Mouse (Mus musculus) liver, embryonic 12.5 days (tissue): ENCODE results near the gene Flnb. TPM values are rescaled to one million over a fixed set of nuclear protein-coding genes. Genes with fewer than 3 reads are reported as not detected.

Source experiments
- ATAC-seq: fragments of 200-750 bp; cut with Nextera tagmentation; 2 replicates; pipeline ENCODE4 v1.8.0; 2017; ENCODE audit warnings: moderate number of reproducible peaks, mild to moderate bottlenecking, moderate library complexity
- H3K27ac ChIP-seq: fragments of 300-500 bp; sonication (generic); 2 replicates; pipeline ENCODE4 v1.5.1; 2016; ENCODE audit warnings: mild to moderate bottlenecking
- H3K27me3 ChIP-seq: fragments of 300-500 bp; sonication (generic); replicated peaks from 2 replicates; pipeline ENCODE4 v1.6.1; 2016; ENCODE audit warnings: mild to moderate bottlenecking, moderate library complexity
- H3K36me3 ChIP-seq: fragments of 300-500 bp; sonication (generic); 2 replicates; pipeline ENCODE4 v1.6.1; 2016; ENCODE audit warnings: mild to moderate bottlenecking, moderate library complexity
- H3K4me1 ChIP-seq: fragments of 300-500 bp; sonication (generic); 2 replicates; pipeline ENCODE4 v1.6.1; 2016
- H3K4me2 ChIP-seq: fragments of 300-500 bp; sonication (generic); 2 replicates; pipeline ENCODE4 v1.6.1; 2016; ENCODE audit warnings: mild to moderate bottlenecking, moderate library complexity
- H3K4me3 ChIP-seq: fragments of 300-500 bp; sonication (generic); 2 replicates; pipeline ENCODE4 v1.5.1; 2016; ENCODE audit warnings: mild to moderate bottlenecking, moderate library complexity
- H3K9ac ChIP-seq: fragments of 300-500 bp; sonication (generic); 2 replicates; pipeline ENCODE4 v1.6.1; 2016; ENCODE audit warnings: mild to moderate bottlenecking, moderate library complexity
- H3K9me3 ChIP-seq: fragments of 300-500 bp; sonication (generic); replicated peaks from 2 replicates; pipeline ENCODE4 v1.6.1; 2016; ENCODE audit warnings: mild to moderate bottlenecking, moderate library complexity
- WGBS: fragments of 180-500 bp; shearing (Covaris S2); methylation state at CpG from one replicate; pipeline ENCODE4 v1.1.7; 2016; ENCODE audit not compliant: insufficient replicate concordance; 5-methylcytosine and 5-hydroxymethylcytosine counted together
- polyA plus RNA-seq: library from polyadenylated mRNA; unstranded; fragments of >200 nt; fragmentation: Nextera tagmentation; extraction: Ambion mirVana; gene quantifications from 2 replicates; pipeline ENCODE4 v1.2.1, GENCODE M21; 2016

The Flnb gene
- polyA plus RNA-seq, 1 experiment from 2014 or later = 7.4 TPM

GRCm38 (mm10) chr14:7832440-7832783, 14.7 kb downstream of the Flnb start:
- Histone ChIP-seq H3K9ac (no peak overlapping the region), H3K27ac (no peak overlapping the region), H3K4me3 (no peak overlapping the region), H3K36me3 (no peaks in the 10 kb centered on the region), H3K4me1 (no peaks in the 10 kb centered on the region), H3K4me2 (no peak overlapping the region), H3K9me3 (no peaks in the 10 kb centered on the region), H3K27me3 (no peaks in the 10 kb centered on the region)
- ATAC-seq = no peak
- WGBS = 82% methylated on average over 5 of the region's 5 CpGs

GRCm38 (mm10) chr14:7833458-7833857, 15.7 kb downstream of the Flnb start:
- no peak overlapping the region for H3K4me3 ChIP-seq
- H3K4me2 ChIP-seq = no peak overlapping the region
- H3K9me3 ChIP-seq = no peaks in the 10 kb centered on the region
- H3K27me3 ChIP-seq = no peaks in the 10 kb centered on the region
- 52% methylated on average over 4 of the region's 4 CpGs for WGBS
- H3K36me3 ChIP-seq = no peaks in the 10 kb centered on the region
- no peak overlapping the region for H3K27ac ChIP-seq
- no peaks in the 10 kb centered on the region for H3K4me1 ChIP-seq
- H3K9ac ChIP-seq = no peak overlapping the region
- ATAC-seq = no peak

DNA sequence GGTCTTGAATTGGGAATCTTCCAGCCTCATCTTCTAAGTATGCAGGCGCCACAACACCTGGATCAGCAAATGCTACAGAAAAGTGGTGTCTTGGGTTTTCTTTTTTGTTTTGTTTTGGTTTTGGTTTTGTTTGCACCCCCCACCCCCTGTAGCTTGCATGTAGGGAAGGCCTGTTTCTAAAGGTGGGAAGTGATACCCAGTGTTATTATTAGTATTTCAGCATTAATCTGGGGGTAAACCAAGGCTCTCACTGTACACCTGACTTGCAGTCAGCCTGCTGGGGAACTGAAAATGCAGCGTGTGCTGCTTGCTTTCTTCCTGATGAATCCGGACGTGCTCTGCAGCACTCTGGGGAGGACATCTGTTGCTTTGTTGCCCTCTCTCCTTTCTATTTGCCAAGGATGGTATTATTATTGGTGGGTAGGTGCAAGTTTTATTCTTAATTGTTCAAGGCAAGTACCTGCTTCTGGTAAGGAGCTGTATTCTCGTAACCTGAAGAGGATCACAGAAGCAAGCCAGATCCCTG, 20.9 kb downstream of the Flnb start:
- H3K9ac ChIP-seq = no peak overlapping the region
- no peaks in the 10 kb centered on the region for H3K27me3 ChIP-seq
- H3K4me3 ChIP-seq = no peak overlapping the region
- peaks cover 12% of the 10 kb centered on the region; the same call in 1 of the 2 replicates for H3K4me1 ChIP-seq
- no peaks in the 10 kb centered on the region for H3K9me3 ChIP-seq
- WGBS = 74% methylated on average over 5 of the region's 5 CpGs
- no peak overlapping the region for H3K27ac ChIP-seq
- H3K4me2 ChIP-seq = no peak overlapping the region
- no peaks in the 10 kb centered on the region for H3K36me3 ChIP-seq
- ATAC-seq = no peak

- 57% methylated on average over 8 of the region's 8 CpGs for WGBS
- no peak overlapping the region for H3K9ac ChIP-seq
- ATAC-seq = no peak
- no peaks in the 10 kb centered on the region for H3K27me3 ChIP-seq
- no peaks in the 10 kb centered on the region for H3K9me3 ChIP-seq
- no peak overlapping the region for H3K27ac ChIP-seq
- H3K36me3 ChIP-seq = no peaks in the 10 kb centered on the region
- H3K4me1 ChIP-seq = peaks cover 12% of the 10 kb centered on the region; the same call in 1 of the 2 replicates
- H3K4me3 ChIP-seq = no peak overlapping the region
- no peak overlapping the region for H3K4me2 ChIP-seq
Observed at GRCm38 (mm10) chr14:7839950-7840514, 22.3 kb downstream of the Flnb start.

DNA sequence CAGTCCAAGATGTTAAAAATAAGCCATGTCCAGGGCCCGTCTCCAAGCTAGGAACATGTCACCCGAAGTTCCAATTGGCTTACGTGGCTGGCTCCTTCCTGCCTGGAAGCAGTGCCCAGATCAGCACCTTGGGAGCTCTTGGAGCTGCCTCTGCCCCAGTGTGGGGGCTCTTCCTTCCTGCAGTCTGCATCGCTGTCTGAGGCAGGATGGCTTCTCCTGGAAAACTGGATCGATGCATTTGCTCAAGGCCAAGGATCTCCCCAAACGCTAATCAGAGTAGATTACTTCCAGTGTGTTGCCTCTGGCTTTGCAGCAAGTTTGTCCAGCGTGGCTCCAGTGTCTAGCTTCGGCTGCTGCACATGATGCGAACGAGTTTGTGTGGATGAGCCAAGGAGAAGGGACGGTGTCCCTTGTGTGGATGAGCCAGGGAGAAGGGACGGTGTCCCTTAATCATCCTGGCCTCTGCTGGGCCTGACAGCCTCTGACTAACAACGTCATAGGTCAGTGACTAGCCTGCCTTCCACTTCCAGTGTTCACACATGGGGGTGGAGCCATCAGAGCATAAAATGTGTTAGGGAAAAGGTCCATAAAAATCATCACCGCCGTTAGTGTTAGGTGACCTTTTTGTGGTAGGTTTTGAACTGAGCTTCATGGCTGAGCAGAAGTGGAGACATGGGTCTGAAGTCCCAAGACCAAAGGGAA, 25.0 kb downstream of the Flnb start:
- WGBS = 68% methylated on average over 15 of the region's 15 CpGs
- H3K4me2 ChIP-seq = no peak overlapping the region

DNA sequence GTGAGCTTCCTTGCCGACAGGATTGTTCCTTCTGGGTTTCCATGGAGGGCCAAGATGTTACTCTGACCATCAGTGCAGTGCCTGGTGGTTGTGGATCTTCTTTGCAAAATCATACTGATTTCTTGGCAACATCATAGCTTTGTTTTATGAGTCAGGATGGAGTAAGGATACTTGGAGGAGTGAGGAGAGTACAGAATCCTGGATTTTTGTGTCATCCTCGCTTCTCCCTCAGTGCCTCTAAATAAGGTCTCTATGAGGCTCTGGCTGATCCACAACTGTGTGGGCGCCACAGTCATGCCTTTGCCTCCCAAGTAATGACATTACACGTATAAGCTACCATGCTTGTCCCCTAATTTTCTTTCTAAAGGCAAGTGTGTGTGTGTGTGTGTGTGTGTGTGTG, 28.9 kb downstream of the Flnb start:
- no peaks in the 10 kb centered on the region for H3K27me3 ChIP-seq
- no peaks in the 10 kb centered on the region for H3K9me3 ChIP-seq
- H3K27ac ChIP-seq = no peak overlapping the region
- no peak overlapping the region for H3K9ac ChIP-seq
- 72% methylated on average over 4 of the region's 4 CpGs for WGBS
- H3K4me2 ChIP-seq = no peak overlapping the region
- ATAC-seq = no peak
- no peak overlapping the region for H3K4me3 ChIP-seq
- no peaks in the 10 kb centered on the region for H3K36me3 ChIP-seq
- H3K4me1 ChIP-seq = peaks cover 29% of the 10 kb centered on the region

More for the DNA sequence above, 25.0 kb downstream of the Flnb start:
- no peaks in the 10 kb centered on the region for H3K27me3 ChIP-seq
- H3K9ac ChIP-seq = no peak overlapping the region
- H3K4me3 ChIP-seq = no peak overlapping the region
- no peak for ATAC-seq
- H3K36me3 ChIP-seq = no peaks in the 10 kb centered on the region
- H3K27ac ChIP-seq = no peak overlapping the region
- no peaks in the 10 kb centered on the region for H3K9me3 ChIP-seq
- peaks cover 19% of the 10 kb centered on the region for H3K4me1 ChIP-seq

- no peaks in the 10 kb centered on the region for H3K9me3 ChIP-seq
- no peaks in the 10 kb centered on the region for H3K27me3 ChIP-seq
- H3K4me1 ChIP-seq = peaks cover 33% of the 10 kb centered on the region
- no peak overlapping the region for H3K27ac ChIP-seq
- WGBS = 66% methylated on average over 5 of the region's 5 CpGs
- H3K36me3 ChIP-seq = no peaks in the 10 kb centered on the region
- no peak overlapping the region for H3K9ac ChIP-seq
- no peak overlapping the region for H3K4me3 ChIP-seq
- H3K4me2 ChIP-seq = no peak overlapping the region
- ATAC-seq = no peak
Observed at GRCm38 (mm10) chr14:7847746-7848232, 30.0 kb downstream of the Flnb start.

- Histone ChIP-seq H3K36me3 (no peaks in the 10 kb centered on the region), H3K4me3 (no peak overlapping the region), H3K9ac (no peak overlapping the region), H3K4me2 (no peak overlapping the region), H3K27ac (no peak overlapping the region), H3K27me3 (no peaks in the 10 kb centered on the region), H3K9me3 (no peaks in the 10 kb centered on the region), H3K4me1 (peaks cover 49% of the 10 kb centered on the region)
- 23% methylated on average over 3 of the region's 3 CpGs for WGBS
- ATAC-seq = no peak
Observed at GRCm38 (mm10) chr14:7850913-7851312, 33.2 kb downstream of the Flnb start.

DNA sequence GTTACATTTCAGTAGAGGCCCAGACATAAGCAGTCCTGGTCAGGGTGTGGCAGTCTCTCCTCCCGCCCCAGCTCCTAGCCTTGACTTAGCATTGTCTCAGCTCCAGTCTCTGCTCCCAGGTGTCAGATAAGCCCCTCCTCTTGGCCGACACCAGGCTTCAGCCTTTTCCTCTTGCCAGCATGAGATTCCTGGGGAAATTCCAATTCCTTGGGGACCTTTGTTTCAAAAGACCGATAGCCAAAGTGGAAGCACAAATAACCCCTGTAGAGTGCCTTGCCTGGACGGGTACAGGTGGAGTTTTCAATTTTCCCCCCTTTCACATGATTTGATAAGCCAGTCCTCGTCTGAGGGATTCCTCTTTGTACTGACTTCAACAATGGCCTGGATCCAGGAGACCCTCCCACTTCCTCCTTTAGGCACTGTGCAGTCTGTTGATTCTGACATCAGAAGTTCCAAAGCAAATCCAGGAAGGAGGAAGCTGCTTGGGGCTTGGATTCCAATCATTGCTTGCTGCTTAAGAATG, 33.8 kb downstream of the Flnb start:
- H3K27me3 ChIP-seq = no peaks in the 10 kb centered on the region
- no peak overlapping the region for H3K4me2 ChIP-seq
- H3K9ac ChIP-seq = no peak overlapping the region
- H3K9me3 ChIP-seq = no peaks in the 10 kb centered on the region
- H3K27ac ChIP-seq = no peak overlapping the region
- ATAC-seq = no peak
- whole genome bisulfite sequencing = 18% methylated on average over 5 of the region's 5 CpGs
- no peak overlapping the region for H3K4me3 ChIP-seq
- no peaks in the 10 kb centered on the region for H3K36me3 ChIP-seq
- peaks cover 49% of the 10 kb centered on the region for H3K4me1 ChIP-seq

DNA sequence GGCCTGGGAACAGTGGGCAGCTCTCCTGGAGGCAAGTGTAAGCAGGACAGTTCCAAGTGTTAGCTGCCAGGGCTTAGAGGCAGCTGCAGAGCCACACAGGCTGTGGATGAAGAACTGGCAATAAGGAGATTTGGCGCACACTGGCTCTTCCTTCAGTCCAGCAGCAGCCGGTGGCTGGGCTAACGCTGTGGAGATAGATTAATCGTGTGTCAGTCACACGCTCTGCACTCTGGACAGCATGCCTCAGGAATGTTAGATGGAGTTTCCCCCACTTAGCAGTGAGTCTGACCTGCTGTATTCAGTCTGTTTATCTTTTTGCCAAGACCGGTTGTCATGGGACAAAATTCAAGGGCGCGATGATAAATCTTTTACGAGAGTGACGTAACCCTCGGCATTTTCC, 35.9 kb downstream of the Flnb start:
- no peak overlapping the region for H3K9ac ChIP-seq
- peak; percentile 67 for ATAC-seq
- no peaks in the 10 kb centered on the region for H3K9me3 ChIP-seq
- no peaks in the 10 kb centered on the region for H3K27me3 ChIP-seq
- H3K36me3 ChIP-seq = no peaks in the 10 kb centered on the region
- H3K27ac ChIP-seq = no peak overlapping the region
- peaks cover 45% of the 10 kb centered on the region for H3K4me1 ChIP-seq
- 51% methylated on average over 11 of the region's 11 CpGs for WGBS
- H3K4me3 ChIP-seq = no peak overlapping the region
- H3K4me2 ChIP-seq = no peak overlapping the region

DNA sequence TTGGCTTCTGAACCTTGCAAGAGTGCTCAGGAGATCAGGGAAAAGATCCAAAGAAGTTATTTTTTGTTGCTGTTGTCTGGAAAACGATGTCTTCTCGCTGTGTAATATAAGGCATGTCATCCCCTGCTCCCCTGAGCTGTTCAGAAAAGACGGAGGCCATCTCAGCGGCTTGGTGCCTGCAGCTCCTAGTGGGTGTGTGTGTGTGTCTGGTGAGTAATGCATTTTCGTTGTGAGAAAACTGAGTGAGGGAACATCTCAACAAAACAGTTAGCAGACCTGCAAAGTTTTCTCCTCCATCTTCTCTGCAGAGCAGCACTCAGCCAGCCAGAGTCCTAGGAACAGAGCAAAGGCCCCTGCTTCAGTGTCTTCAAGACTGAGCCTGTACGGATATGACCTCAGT, 36.6 kb downstream of the Flnb start:
- Histone ChIP-seq H3K4me3 (no peak overlapping the region), H3K9me3 (no peaks in the 10 kb centered on the region), H3K27me3 (no peaks in the 10 kb centered on the region), H3K9ac (no peak overlapping the region), H3K4me2 (no peak overlapping the region), H3K36me3 (no peaks in the 10 kb centered on the region), H3K27ac (no peak overlapping the region), H3K4me1 (peaks cover 41% of the 10 kb centered on the region)
- WGBS = 65% methylated on average over 6 of the region's 6 CpGs
- ATAC-seq = no peak

DNA sequence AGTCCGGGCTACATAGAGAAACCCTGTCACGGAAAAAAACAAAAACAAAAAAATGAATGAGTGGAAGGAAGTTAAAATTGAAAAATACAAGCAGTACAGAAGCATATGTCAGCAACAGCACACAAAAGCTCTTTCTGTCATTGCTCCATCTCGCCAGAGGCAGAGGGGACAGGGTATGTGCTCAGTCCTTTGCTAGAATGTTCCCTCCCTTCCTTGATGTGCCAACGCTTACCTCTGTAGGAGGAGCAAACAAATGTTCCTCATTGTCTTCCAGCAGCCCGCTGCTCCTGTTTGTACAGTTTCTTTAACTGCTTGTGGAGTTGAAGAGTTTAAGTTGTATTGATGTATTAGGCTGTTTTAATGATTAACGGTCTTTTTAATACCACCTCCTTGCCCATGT, 37.3 kb downstream of the Flnb start:
- H3K27me3 ChIP-seq = no peaks in the 10 kb centered on the region
- H3K4me2 ChIP-seq = no peak overlapping the region
- peaks cover 36% of the 10 kb centered on the region for H3K4me1 ChIP-seq
- WGBS = 64% methylated on average over 6 of the region's 6 CpGs
- H3K9me3 ChIP-seq = no peaks in the 10 kb centered on the region
- ATAC-seq = no peak
- H3K27ac ChIP-seq = no peak overlapping the region
- H3K36me3 ChIP-seq = no peaks in the 10 kb centered on the region
- H3K4me3 ChIP-seq = no peak overlapping the region
- no peak overlapping the region for H3K9ac ChIP-seq
